Mouse (Mus musculus) forebrain, embryonic 16.5 days (tissue): ENCODE measurements around the gene Cep112. TPM values are rescaled to one million over a fixed set of nuclear protein-coding genes. Genes with fewer than 3 reads are reported as not detected.

Experiments used
- ATAC-seq: fragments of 200-750 bp; cut with Nextera tagmentation; 2 replicates; pipeline ENCODE4 v1.8.0; 2017; ENCODE audit warnings: mild to moderate bottlenecking, moderate library complexity
- H3K27ac ChIP-seq: fragments of 300-500 bp; sonication (generic); 2 replicates; pipeline ENCODE4 v1.5.1; 2014; ENCODE audit warnings: low read length, control low read depth
- H3K27me3 ChIP-seq: fragments of 300-500 bp; sonication (generic); replicated peaks from 2 replicates; pipeline ENCODE4 v1.6.1; 2014; ENCODE audit warnings: low read length; ENCODE audit not compliant: control insufficient read depth, insufficient read depth
- H3K36me3 ChIP-seq: fragments of 300-500 bp; sonication (generic); 2 replicates; pipeline ENCODE4 v1.6.1; 2014; ENCODE audit not compliant: control insufficient read depth, insufficient read depth
- H3K4me1 ChIP-seq: fragments of 300-500 bp; sonication (generic); replicated peaks from 2 replicates; pipeline ENCODE4 v1.6.1; 2014; ENCODE audit warnings: low read length; ENCODE audit not compliant: control insufficient read depth, insufficient read depth
- H3K4me2 ChIP-seq: fragments of 300-500 bp; sonication (generic); 2 replicates; pipeline ENCODE4 v1.6.1; 2014; ENCODE audit warnings: mild to moderate bottlenecking, low read length, control low read depth
- H3K4me3 ChIP-seq: fragments of 300-500 bp; sonication (generic); replicated peaks from 2 replicates; pipeline ENCODE4 v1.5.1; 2014; ENCODE audit warnings: mild to moderate bottlenecking, low read length, control low read depth
- H3K9ac ChIP-seq: fragments of 300-500 bp; sonication (generic); replicated peaks from 2 replicates; pipeline ENCODE4 v1.6.1; 2014; ENCODE audit warnings: low read depth, low read length, control low read depth
- H3K9me3 ChIP-seq: fragments of 300-500 bp; sonication (generic); 2 replicates; pipeline ENCODE4 v1.6.1; 2016; ENCODE audit warnings: low read length; ENCODE audit not compliant: control insufficient read depth
- WGBS: fragments of 180-500 bp; shearing (Covaris S2); extraction: QIAGEN DNeasy Blood & Tissue Kit; methylation state at CpG from one replicate; pipeline ENCODE4 v1.1.7; 2014; 5-methylcytosine and 5-hydroxymethylcytosine counted together
- polyA plus RNA-seq: library from polyadenylated mRNA; unstranded; fragments of >200 nt; fragmentation: Nextera tagmentation; extraction: Ambion mirVana; gene quantifications from 2 replicates; pipeline ENCODE4 v1.2.1, GENCODE M21; 2015

Gene Cep112
- polyA plus RNA-seq, 1 experiment from 2014 or later, result 14.2 TPM

GRCm38 (mm10) chr11:108553881-108554280 lies 128.9 kb downstream of the Cep112 start:
- no peak for ATAC-seq
- no peak overlapping the region for H3K9ac ChIP-seq
- no peaks in the 10 kb centered on the region for H3K27me3 ChIP-seq
- H3K4me3 ChIP-seq, result no peak overlapping the region
- no peak overlapping the region for H3K4me2 ChIP-seq
- WGBS, result 96% methylated on average over 1 of the region's 1 CpGs
- no peaks in the 10 kb centered on the region for H3K36me3 ChIP-seq
- no peaks in the 10 kb centered on the region for H3K9me3 ChIP-seq
- H3K27ac ChIP-seq, result no peak overlapping the region
- H3K4me1 ChIP-seq, result 0 out of 2 replicates have a peak, but pooled peaks cover 3% of the 10 kb centered on the region

- no peaks in the 10 kb centered on the region for H3K27me3 ChIP-seq
- no peak overlapping the region for H3K4me2 ChIP-seq
- no peaks in the 10 kb centered on the region for H3K36me3 ChIP-seq
- no peak overlapping the region for H3K4me3 ChIP-seq
- no peaks in the 10 kb centered on the region for H3K9me3 ChIP-seq
- no peak overlapping the region for H3K9ac ChIP-seq
- 0 out of 2 replicates have a peak, but pooled peaks have one; percentile 43 for ATAC-seq
- H3K27ac ChIP-seq, result no peak overlapping the region
- peaks cover 13% of the 10 kb centered on the region; the same call in 1 of the 2 replicates for H3K4me1 ChIP-seq
- 57% methylated on average over 4 of the region's 4 CpGs for WGBS
These were observed 133.6 kb downstream of the Cep112 start for GRCm38 (mm10) chr11:108558544-108558943.

GRCm38 (mm10) chr11:108559506-108559905 lies 134.5 kb downstream of the Cep112 start:
- Histone ChIP-seq H3K27me3 (no peaks in the 10 kb centered on the region), H3K36me3 (no peaks in the 10 kb centered on the region), H3K4me2 (no peak overlapping the region), H3K4me1 (peaks cover 13% of the 10 kb centered on the region; the same call in 1 of the 2 replicates), H3K4me3 (no peak overlapping the region), H3K9me3 (no peaks in the 10 kb centered on the region), H3K27ac (no peak overlapping the region), H3K9ac (no peak overlapping the region)
- ATAC-seq, result no peak

GRCm38 (mm10) chr11:108562076-108562475 lies 137.1 kb downstream of the Cep112 start:
- peak; percentile 74 for ATAC-seq
- H3K36me3 ChIP-seq, result no peaks in the 10 kb centered on the region
- no peak overlapping the region for H3K27ac ChIP-seq
- H3K27me3 ChIP-seq, result no peaks in the 10 kb centered on the region
- no peak overlapping the region for H3K9ac ChIP-seq
- no peak overlapping the region for H3K4me2 ChIP-seq
- H3K9me3 ChIP-seq, result no peaks in the 10 kb centered on the region
- 30% methylated on average over 5 of the region's 5 CpGs for WGBS
- no peak overlapping the region for H3K4me3 ChIP-seq
- H3K4me1 ChIP-seq, result peaks cover 13% of the 10 kb centered on the region; the same call in 1 of the 2 replicates

- Histone ChIP-seq H3K27me3 (no peaks in the 10 kb centered on the region), H3K27ac (no peak overlapping the region), H3K4me1 (no peaks in the 10 kb centered on the region), H3K9me3 (no peaks in the 10 kb centered on the region), H3K4me3 (no peak overlapping the region), H3K36me3 (no peaks in the 10 kb centered on the region), H3K4me2 (no peak overlapping the region), H3K9ac (no peak overlapping the region)
- no peak for ATAC-seq
- 66% methylated on average over 7 of the region's 7 CpGs for WGBS
These were observed 161.7 kb downstream of the Cep112 start for GRCm38 (mm10) chr11:108586551-108587184.

GRCm38 (mm10) chr11:108593207-108593958 lies 168.4 kb downstream of the Cep112 start:
- Histone ChIP-seq H3K36me3 (no peaks in the 10 kb centered on the region), H3K9me3 (no peaks in the 10 kb centered on the region), H3K4me2 (no peak overlapping the region), H3K4me3 (no peak overlapping the region), H3K4me1 (no peaks in the 10 kb centered on the region), H3K27me3 (no peaks in the 10 kb centered on the region), H3K27ac (no peak overlapping the region), H3K9ac (no peak overlapping the region)
- WGBS, result 77% methylated on average over 5 of the region's 5 CpGs
- no peak for ATAC-seq

GRCm38 (mm10) chr11:108593959-108594579 lies 169.1 kb downstream of the Cep112 start:
- no peak overlapping the region for H3K4me3 ChIP-seq

GRCm38 (mm10) chr11:108605301-108605700 lies 180.3 kb downstream of the Cep112 start:
- Histone ChIP-seq H3K27me3 (no peaks in the 10 kb centered on the region), H3K4me3 (no peak overlapping the region; the same call in 1 of the 2 replicates), H3K27ac (peak overlapping the region; percentile 67), H3K36me3 (no peaks in the 10 kb centered on the region), H3K4me1 (peaks cover 7% of the 10 kb centered on the region; the same call in 1 of the 2 replicates), H3K4me2 (peak overlapping the region; percentile 13; the same call in 1 of the 2 replicates), H3K9ac (0 out of 2 replicates have a peak overlapping the region, but pooled peaks have one; percentile 17), H3K9me3 (no peaks in the 10 kb centered on the region)
- ATAC-seq, result peak; percentile 50; the same call in 1 of the 2 replicates
- WGBS, result 7% methylated on average over 3 of the region's 3 CpGs

More at GRCm38 (mm10) chr11:108593959-108594579, 169.1 kb downstream of the Cep112 start:
- ATAC-seq, result no peak
- H3K9ac ChIP-seq, result no peak overlapping the region
- WGBS, result 75% methylated on average over 2 of the region's 2 CpGs
- H3K27me3 ChIP-seq, result no peaks in the 10 kb centered on the region
- no peaks in the 10 kb centered on the region for H3K4me1 ChIP-seq
- no peaks in the 10 kb centered on the region for H3K36me3 ChIP-seq
- no peak overlapping the region for H3K4me2 ChIP-seq
- no peak overlapping the region for H3K27ac ChIP-seq
- H3K9me3 ChIP-seq, result no peaks in the 10 kb centered on the region

- no peaks in the 10 kb centered on the region for H3K36me3 ChIP-seq
- no peak for ATAC-seq
- no peak overlapping the region for H3K27ac ChIP-seq
- H3K9me3 ChIP-seq, result no peaks in the 10 kb centered on the region
- 72% methylated on average over 11 of the region's 11 CpGs for WGBS
- H3K4me2 ChIP-seq, result no peak overlapping the region
- H3K27me3 ChIP-seq, result no peaks in the 10 kb centered on the region
- H3K4me1 ChIP-seq, result peaks cover 7% of the 10 kb centered on the region; the same call in 1 of the 2 replicates
- no peak overlapping the region for H3K9ac ChIP-seq
- peak overlapping the region; percentile 4 for H3K4me3 ChIP-seq
These were observed 181.0 kb downstream of the Cep112 start for GRCm38 (mm10) chr11:108606036-108606435.
